Mouse (Mus musculus) heart, adult 2 months (tissue): ENCODE data around the gene Rnf157.

Experiments used
- CTCF ChIP-seq: fragments of 200-600 bp; IDR thresholded peaks from 2 replicates; pipeline ENCODE4 v1.8.1; 2022; ENCODE audit warnings: antibody characterized with exemption, mild to moderate bottlenecking, moderate library complexity
- EP300 ChIP-seq: fragments of 200-500 bp; IDR thresholded peaks from 2 replicates; pipeline ENCODE4 v1.6.1; 2011; ENCODE audit warnings: low read depth, low read length, control low read depth; ENCODE audit not compliant: insufficient read depth
- POLR2A ChIP-seq: fragments of 200-500 bp; IDR thresholded peaks from 2 replicates; pipeline ENCODE4 v1.6.1; 2011; ENCODE audit warnings: mild to moderate bottlenecking, low read depth, low read length, control low read depth; ENCODE audit not compliant: insufficient read depth

GRCm38 (mm10) chr11:116440408-116441068 lies 27.7 kb upstream of the Rnf157 start:
- TF ChIP-seq CTCF (no peak), POLR2A (peak; percentile 19; the same call in 1 of the 2 replicates), EP300 (peak; percentile 53; the same call in 1 of the 2 replicates)
